Mouse (Mus musculus): ENCODE data around the gene Ngb. TPM values are rescaled to one million over a fixed set of nuclear protein-coding genes. Genes with fewer than 3 reads are reported as not detected.

Ngb gene
- total and polyA plus RNA-seq, 3 experiments, result 0.49 TPM; not detected in 2

DNA sequence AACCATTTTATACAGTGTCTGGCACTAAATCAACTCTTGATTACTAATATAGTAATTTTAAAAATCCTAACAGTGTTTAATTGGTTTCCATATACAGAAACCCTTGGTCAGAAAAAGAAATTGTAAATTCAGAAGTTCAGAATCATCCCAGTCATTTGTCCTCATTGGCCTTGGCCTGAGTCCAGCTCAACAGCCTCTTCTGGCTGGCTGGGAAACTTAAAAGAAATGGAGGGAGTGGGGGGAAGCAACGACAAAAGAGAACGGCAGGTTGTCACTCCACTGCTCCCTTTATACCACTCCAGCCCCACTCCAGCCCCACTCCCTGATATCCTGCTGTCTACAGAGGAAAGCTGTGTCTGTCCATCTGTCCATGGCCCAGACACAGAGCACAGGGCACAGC, 28.8 kb upstream of the Ngb start:
- H3K27me3 ChIP-seq (ENCODE audit: insufficient read depth, low read length), result no peaks in the 10 kb centered on the region
- DNase-seq (ENCODE audit: low spot score), result no peak
- no peaks in the 10 kb centered on the region for H3K9me3 ChIP-seq (replicated peaks)
- peaks cover 77% of the 10 kb centered on the region for H3K36me3 ChIP-seq (replicated peaks)
- H3K4me1 ChIP-seq (ENCODE audit: insufficient read depth, low read depth, low read length), result no peaks in the 10 kb centered on the region
- H3K4me3 ChIP-seq (ENCODE audit: low read depth, low read length), result no peak overlapping the region
- TF ChIP-seq GATA2 (IDR thresholded peaks at IDR 0.05; ENCODE audit: borderline replicate concordance, low read depth, low read length) (no peak), TAL1 (conservative IDR thresholded peaks at IDR 0.05; ENCODE audit: low read depth, low read length) (no peak), POLR2AphosphoS5 (IDR thresholded peaks at IDR 0.05; ENCODE audit: insufficient replicate concordance, low read depth, low read length) (no peak), GATA1 (IDR thresholded peaks at IDR 0.05; ENCODE audit: borderline replicate concordance, low read length) (no peak), CTCF (IDR thresholded peaks at IDR 0.05; ENCODE audit: low read depth, low read length) (no peak)
- no peak for ATAC-seq (ENCODE audit: extremely low read depth, insufficient number of reproducible peaks, low FRiP score, poor library complexity, severe bottlenecking)

DNA sequence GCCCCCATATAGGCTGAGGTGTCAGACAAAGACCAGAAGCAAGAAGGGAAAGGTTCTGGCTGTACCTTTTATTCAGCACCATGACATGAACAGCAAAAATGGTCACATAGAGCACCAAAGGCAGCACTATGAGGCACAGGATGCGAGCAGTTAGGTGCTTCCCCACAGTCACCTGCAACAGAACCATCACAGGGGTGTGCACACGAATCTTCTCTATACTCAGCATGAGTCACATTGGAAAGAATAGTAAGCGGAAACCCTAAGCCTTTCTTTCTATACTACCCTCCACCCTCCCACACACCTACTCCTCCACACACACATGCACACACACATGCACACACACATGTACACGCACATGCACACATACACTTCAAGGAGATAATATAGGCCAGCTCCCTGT, 27.9 kb upstream of the Ngb start:
- no peak for ATAC-seq (ENCODE audit: extremely low read depth, insufficient number of reproducible peaks, low FRiP score, poor library complexity, severe bottlenecking)
- DNase-seq (ENCODE audit: low spot score), result no peak
- TF ChIP-seq CTCF (IDR thresholded peaks at IDR 0.05; ENCODE audit: low read depth, low read length) (no peak), GATA1 (IDR thresholded peaks at IDR 0.05; ENCODE audit: borderline replicate concordance, low read length) (no peak), POLR2AphosphoS5 (IDR thresholded peaks at IDR 0.05; ENCODE audit: insufficient replicate concordance, low read depth, low read length) (no peak), GATA2 (IDR thresholded peaks at IDR 0.05; ENCODE audit: borderline replicate concordance, low read depth, low read length) (no peak), TAL1 (conservative IDR thresholded peaks at IDR 0.05; ENCODE audit: low read depth, low read length) (no peak)
- H3K4me1 ChIP-seq (ENCODE audit: insufficient read depth, low read depth, low read length), result no peaks in the 10 kb centered on the region
- H3K9me3 ChIP-seq (replicated peaks), result no peaks in the 10 kb centered on the region
- H3K36me3 ChIP-seq (replicated peaks), result peaks cover 74% of the 10 kb centered on the region
- no peak overlapping the region for H3K4me3 ChIP-seq (ENCODE audit: low read depth, low read length)
- H3K27me3 ChIP-seq (ENCODE audit: insufficient read depth, low read length), result no peaks in the 10 kb centered on the region

DNA sequence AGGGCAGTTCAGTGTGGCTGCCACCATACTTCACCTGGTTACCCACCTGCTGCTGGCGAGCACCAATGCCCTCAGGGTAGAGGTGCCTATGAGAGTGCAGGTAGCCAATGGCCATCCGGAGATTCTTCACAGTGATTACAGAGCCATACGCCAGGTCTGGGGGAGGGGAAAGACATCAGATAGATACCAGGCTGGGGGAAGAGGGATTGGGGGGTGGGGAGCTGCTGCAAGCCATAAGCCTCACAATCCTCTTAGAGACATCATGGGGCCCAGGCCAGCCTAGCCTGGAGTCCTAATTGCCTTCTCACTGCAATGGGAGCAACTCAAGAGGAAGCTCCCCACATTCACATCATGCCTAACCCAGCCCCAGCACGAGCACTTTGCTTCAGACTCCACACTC, 24.9 kb upstream of the Ngb start:
- no peak for TF ChIP-seq GATA1 (IDR thresholded peaks at IDR 0.05; ENCODE audit: borderline replicate concordance, low read length)
- no peak for TF ChIP-seq POLR2AphosphoS5 (IDR thresholded peaks at IDR 0.05; ENCODE audit: insufficient replicate concordance, low read depth, low read length)
- no peak for TF ChIP-seq TAL1 (conservative IDR thresholded peaks at IDR 0.05; ENCODE audit: low read depth, low read length)
- no peak for TF ChIP-seq GATA2 (IDR thresholded peaks at IDR 0.05; ENCODE audit: borderline replicate concordance, low read depth, low read length)
- TF ChIP-seq CTCF (IDR thresholded peaks at IDR 0.05; ENCODE audit: low read depth, low read length), result no peak
- no peak for DNase-seq (ENCODE audit: low spot score)
- no peak overlapping the region for H3K4me3 ChIP-seq (ENCODE audit: low read depth, low read length)
- no peaks in the 10 kb centered on the region for H3K27me3 ChIP-seq (ENCODE audit: insufficient read depth, low read length)
- peaks cover 77% of the 10 kb centered on the region for H3K36me3 ChIP-seq (replicated peaks)
- H3K9me3 ChIP-seq (replicated peaks), result no peaks in the 10 kb centered on the region
- ATAC-seq (ENCODE audit: extremely low read depth, insufficient number of reproducible peaks, low FRiP score, poor library complexity, severe bottlenecking), result no peak
- peaks cover 5% of the 10 kb centered on the region for H3K4me1 ChIP-seq (ENCODE audit: insufficient read depth, low read depth, low read length)

DNA sequence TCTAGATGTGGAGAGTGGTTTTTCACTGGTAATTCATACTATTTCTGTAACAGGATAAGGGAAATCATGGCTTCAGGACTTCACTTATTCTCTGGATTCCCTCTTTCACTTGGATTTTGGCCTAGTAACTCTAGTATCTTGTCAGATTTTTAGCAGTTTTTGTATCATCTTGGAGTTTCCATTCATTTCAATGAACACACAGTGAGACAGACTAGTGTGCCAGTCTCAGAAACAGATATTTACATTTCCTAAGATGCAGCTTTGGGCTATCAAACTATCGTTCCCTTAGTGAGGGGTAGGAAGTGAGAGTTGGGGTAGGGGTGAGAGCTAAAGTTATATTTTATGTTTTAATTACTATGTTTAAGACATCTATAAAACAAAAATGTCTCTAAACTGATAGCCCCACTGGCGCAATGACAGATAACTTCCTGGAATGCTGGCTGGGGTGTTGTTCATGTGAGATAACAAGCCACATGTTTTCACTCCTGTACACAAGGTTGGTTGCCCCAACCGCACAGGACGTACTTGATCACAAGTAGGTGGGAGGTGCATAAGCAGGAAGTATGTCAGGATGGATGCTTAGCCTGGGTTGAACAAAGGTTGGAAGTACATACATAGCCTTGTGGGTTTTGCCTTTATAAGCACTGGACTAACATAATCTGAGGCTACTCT, 19.7 kb upstream of the Ngb start:
- no peak for DNase-seq (ENCODE audit: low spot score)
- Histone ChIP-seq H3K9me3 (replicated peaks) (no peaks in the 10 kb centered on the region), H3K27me3 (ENCODE audit: insufficient read depth, low read length) (no peaks in the 10 kb centered on the region), H3K4me1 (ENCODE audit: insufficient read depth, low read depth, low read length) (peaks cover 7% of the 10 kb centered on the region), H3K4me3 (ENCODE audit: low read depth, low read length) (no peak overlapping the region), H3K36me3 (replicated peaks) (peaks cover 63% of the 10 kb centered on the region)
- TF ChIP-seq TAL1 (conservative IDR thresholded peaks at IDR 0.05; ENCODE audit: low read depth, low read length) (peak; percentile 44), GATA2 (IDR thresholded peaks at IDR 0.05; ENCODE audit: borderline replicate concordance, low read depth, low read length) (no peak)
- ATAC-seq (ENCODE audit: extremely low read depth, insufficient number of reproducible peaks, low FRiP score, poor library complexity, severe bottlenecking), result peak; percentile 86

DNA sequence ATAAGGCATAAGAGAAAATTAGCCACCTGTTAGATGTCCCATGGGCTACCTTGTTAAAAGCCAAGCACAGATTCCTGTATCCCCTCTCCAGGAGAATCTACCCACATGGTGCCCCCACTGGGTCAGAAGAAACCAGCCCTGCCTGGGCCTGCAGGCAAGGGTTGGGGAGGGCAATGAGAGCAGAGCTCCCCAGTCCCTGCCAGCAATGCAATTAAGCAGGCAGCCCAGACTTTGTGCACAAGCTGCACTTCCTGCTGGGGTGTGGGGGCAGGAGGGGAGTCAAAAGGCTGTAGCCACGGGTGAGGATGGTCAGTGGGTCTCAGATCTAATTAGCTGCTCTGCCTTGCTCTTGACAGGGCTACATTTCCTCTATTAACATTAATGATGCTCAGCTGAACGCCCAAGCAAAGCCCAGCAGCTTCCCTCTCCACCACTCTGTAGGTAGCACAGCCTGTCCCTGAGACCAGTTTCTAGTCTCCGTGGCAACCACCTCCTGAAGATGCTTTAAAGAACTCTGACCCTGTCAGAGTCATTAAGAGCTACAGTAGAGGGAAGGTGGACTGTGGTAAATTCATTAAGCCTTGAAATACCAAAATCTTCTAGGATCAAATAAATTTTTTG, 5.1 kb upstream of the Ngb start:
- ATAC-seq (ENCODE audit: extremely low read depth, insufficient number of reproducible peaks, low FRiP score, poor library complexity, severe bottlenecking) (no peak; the same call in 1 of the 2 replicates), DNase-seq (ENCODE audit: low spot score) (no peak)
- Histone ChIP-seq H3K9me3 (replicated peaks) (no peaks in the 10 kb centered on the region), H3K4me3 (ENCODE audit: low read depth, low read length) (no peak overlapping the region), H3K4me1 (ENCODE audit: insufficient read depth, low read depth, low read length) (no peaks in the 10 kb centered on the region), H3K36me3 (replicated peaks) (peaks cover 43% of the 10 kb centered on the region), H3K27me3 (ENCODE audit: insufficient read depth, low read length) (no peaks in the 10 kb centered on the region)
- TF ChIP-seq GATA1 (IDR thresholded peaks at IDR 0.05; ENCODE audit: borderline replicate concordance, low read length) (no peak), CTCF (IDR thresholded peaks at IDR 0.05; ENCODE audit: low read depth, low read length) (no peak), GATA2 (IDR thresholded peaks at IDR 0.05; ENCODE audit: borderline replicate concordance, low read depth, low read length) (no peak), TAL1 (conservative IDR thresholded peaks at IDR 0.05; ENCODE audit: low read depth, low read length) (no peak), POLR2AphosphoS5 (IDR thresholded peaks at IDR 0.05; ENCODE audit: insufficient replicate concordance, low read depth, low read length) (no peak)

DNA sequence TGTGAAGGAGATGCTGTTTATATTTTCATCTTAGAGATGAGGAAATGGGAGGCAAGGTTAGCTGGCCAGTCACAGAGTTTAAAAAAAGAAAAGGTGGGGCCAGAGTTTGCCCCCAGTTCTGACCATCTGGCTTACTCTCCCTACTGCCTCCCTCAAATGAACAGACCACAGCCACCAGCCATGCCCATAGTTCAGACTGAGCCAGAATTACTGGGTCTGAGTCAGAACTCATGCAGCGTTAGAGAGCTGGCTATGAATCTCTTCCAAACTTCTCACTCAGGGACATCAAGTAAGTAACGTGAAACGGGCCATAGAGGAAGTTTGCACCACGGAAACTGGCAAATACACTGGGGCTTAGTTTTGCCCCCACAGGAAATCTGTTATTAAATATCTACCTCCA, 2.5 kb upstream of the Ngb start:
- no peak for ATAC-seq (ENCODE audit: extremely low read depth, insufficient number of reproducible peaks, low FRiP score, poor library complexity, severe bottlenecking)
- no peaks in the 10 kb centered on the region for H3K4me1 ChIP-seq (ENCODE audit: insufficient read depth, low read depth, low read length)
- TF ChIP-seq GATA2 (IDR thresholded peaks at IDR 0.05; ENCODE audit: borderline replicate concordance, low read depth, low read length), result no peak
- no peak for TF ChIP-seq POLR2AphosphoS5 (IDR thresholded peaks at IDR 0.05; ENCODE audit: insufficient replicate concordance, low read depth, low read length)
- TF ChIP-seq TAL1 (conservative IDR thresholded peaks at IDR 0.05; ENCODE audit: low read depth, low read length), result no peak

More for the DNA sequence above, 2.5 kb upstream of the Ngb start:
- Histone ChIP-seq H3K4me3 (ENCODE audit: low read depth, low read length) (no peak overlapping the region), H3K27me3 (ENCODE audit: insufficient read depth, low read length) (peaks cover 15% of the 10 kb centered on the region), H3K9me3 (replicated peaks) (no peaks in the 10 kb centered on the region), H3K36me3 (replicated peaks) (peaks cover 19% of the 10 kb centered on the region)
- DNase-seq (ENCODE audit: low spot score), result no peak
